Mouse (Mus musculus) testis, adult 2 months (tissue): ENCODE results near the gene Timm50.

Experiments used
- CTCF ChIP-seq: fragments of 200-500 bp; IDR thresholded peaks from 2 replicates; pipeline ENCODE4 v1.5.1; 2012; ENCODE audit warnings: low read depth, mild to moderate bottlenecking, inconsistent platforms, low read length, moderate library complexity; ENCODE audit not compliant: control insufficient read depth, insufficient read depth, insufficient replicate concordance
- POLR2A ChIP-seq: fragments of 200-500 bp; IDR thresholded peaks from 2 replicates; pipeline ENCODE4 v1.6.1; 2012; ENCODE audit warnings: low read depth, mild to moderate bottlenecking, inconsistent platforms, low read length, moderate library complexity; ENCODE audit not compliant: control insufficient read depth

GRCm38 (mm10) chr7:28294481-28294880 is 17.4 kb downstream of the Timm50 start:
- TF ChIP-seq CTCF, result no peak
- TF ChIP-seq POLR2A, result peak; percentile 75
